ENCODE assay signal across 13 mouse cellular contexts in the genomic region with DNA sequence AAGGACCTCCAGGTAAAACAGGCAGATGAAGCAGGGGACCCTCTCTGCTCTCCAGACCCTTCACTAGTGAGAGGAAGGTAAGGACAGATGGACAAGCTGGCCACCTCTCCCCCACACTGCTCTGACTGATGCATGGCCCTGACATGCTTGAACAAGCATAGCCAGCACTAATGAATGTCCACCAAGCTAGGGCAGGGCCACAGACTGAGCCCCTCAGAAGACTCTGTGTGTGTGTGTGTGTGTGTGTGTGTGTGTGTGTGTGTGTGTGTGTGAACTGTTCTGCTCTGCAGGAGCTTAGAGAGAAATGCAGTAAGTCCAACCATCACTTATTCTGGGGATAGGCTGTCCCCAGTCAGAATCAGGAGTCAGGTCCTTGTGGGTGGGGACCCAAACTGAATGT.
DNase-seq lines count a peak whose midpoint lies in the region; ATAC-seq lines count a peak whose summit lies in the region.
"Had no signal": no experiment of that assay in that cellular context is flagged by ENCODE, and none has a peak within 500 bp of the region (broad histone marks: within the 10 kb centered on the region; RNA-seq: fewer than 3 reads in every experiment).

No protein-coding gene starts in this region.

- H3K4me2 ChIP-seq in kidney, embryonic 14.5 days (replicated peaks; ENCODE audit: low read depth, low read length) = no peak overlapping the region
- no peak overlapping the region for H3K4me2 ChIP-seq in forebrain, embryonic 14.5 days (ENCODE audit: low read length)
- no peak overlapping the region for H3K4me2 ChIP-seq in midbrain, embryonic 11.5 days
- H3K4me2 ChIP-seq: liver, embryonic 13.5 days had no signal

- H3K27ac ChIP-seq in kidney, embryonic 14.5 days (ENCODE audit: low read depth, low read length) = no peak overlapping the region
- H3K27ac ChIP-seq in forebrain, embryonic 14.5 days (ENCODE audit: low read depth, low read length) = peak overlapping the region; percentile 97
- H3K27ac ChIP-seq in midbrain, embryonic 11.5 days (ENCODE audit: low read depth, low read length) = peak overlapping the region; percentile 86; the same call in 1 of the 2 replicates
- H3K27ac ChIP-seq: liver, embryonic 13.5 days had no signal

- DNase-seq in kidney, adult 18-20 months = no peak
- DNase-seq in forebrain, embryonic 14.5 days (ENCODE audit: low spot score) = no peak
- no peak for DNase-seq in midbrain, embryonic 11.5 days (ENCODE audit: low spot score, missing footprints)
- DNase-seq in retina, embryonic 14.5 days (ENCODE audit: low spot score) = peak; percentile 56
- DNase-seq in left cerebral cortex, adult 9 months (ENCODE audit: low spot score in 2 of 2) = no peak
- DNase-seq in embryo, embryonic 11 days = no peak
- DNase-seq in layer of hippocampus, postnatal 14 days (ENCODE audit: low spot score in 2 of 2) = no peak
- DNase-seq: adrenal gland, postnatal 25 days; cerebellum, postnatal 25 days; liver, embryonic 13.5 days; lung, postnatal 10 days had no signal

- peaks cover 29% of the 10 kb centered on the region for H3K4me1 ChIP-seq in kidney, embryonic 14.5 days (ENCODE audit: control insufficient read depth, insufficient read depth, low read length)
- peaks cover 42% of the 10 kb centered on the region for H3K4me1 ChIP-seq in forebrain, embryonic 14.5 days (ENCODE audit: control insufficient read depth, insufficient read depth, low read length)
- H3K4me1 ChIP-seq in midbrain, embryonic 11.5 days (ENCODE audit: control insufficient read depth, insufficient read depth, low read length) = peaks cover 42% of the 10 kb centered on the region

- no peak overlapping the region for H3K9ac ChIP-seq in kidney, embryonic 14.5 days (ENCODE audit: low read depth, low read length)
- no peak overlapping the region for H3K9ac ChIP-seq in forebrain, embryonic 14.5 days (ENCODE audit: low read length)
- no peak overlapping the region for H3K9ac ChIP-seq in midbrain, embryonic 11.5 days (ENCODE audit: low read length)
- H3K9ac ChIP-seq: liver, embryonic 13.5 days had no signal

- H3K4me3 ChIP-seq in kidney, embryonic 14.5 days (ENCODE audit: low read length) = no peak overlapping the region
- H3K4me3 ChIP-seq in forebrain, embryonic 14.5 days (ENCODE audit: low read depth, low read length) = no peak overlapping the region
- no peak overlapping the region for H3K4me3 ChIP-seq in midbrain, embryonic 11.5 days (ENCODE audit: low read depth, low read length)
- H3K4me3 ChIP-seq: liver, embryonic 13.5 days had no signal

- H3K9me3 ChIP-seq in kidney, embryonic 14.5 days (ENCODE audit: control insufficient read depth, low read length) = no peaks in the 10 kb centered on the region
- no peaks in the 10 kb centered on the region for H3K9me3 ChIP-seq in forebrain, embryonic 14.5 days (replicated peaks; ENCODE audit: control insufficient read depth, low read length)
- H3K9me3 ChIP-seq in midbrain, embryonic 11.5 days (ENCODE audit: control insufficient read depth, low read length) = no peaks in the 10 kb centered on the region
- H3K9me3 ChIP-seq: liver, embryonic 13.5 days had no signal

- peak; percentile 62 for ATAC-seq in kidney, embryonic 14.5 days (ENCODE audit: low FRiP score, low TSS enrichment)
- no peak for ATAC-seq in forebrain, embryonic 14.5 days
- ATAC-seq in midbrain, embryonic 11.5 days (ENCODE audit: low FRiP score) = no peak
- ATAC-seq: intestine, embryonic 16.5 days had no signal

- H3K36me3 ChIP-seq in kidney, embryonic 14.5 days (ENCODE audit: control insufficient read depth, insufficient read depth, low read length) = no peaks in the 10 kb centered on the region
- no peaks in the 10 kb centered on the region for H3K36me3 ChIP-seq in forebrain, embryonic 14.5 days (ENCODE audit: control insufficient read depth, insufficient read depth, low read length)
- H3K36me3 ChIP-seq in midbrain, embryonic 11.5 days (ENCODE audit: control insufficient read depth, insufficient read depth, low read length) = no peaks in the 10 kb centered on the region
- H3K36me3 ChIP-seq: liver, embryonic 13.5 days had no signal

- H3K27me3 ChIP-seq in kidney, embryonic 14.5 days (ENCODE audit: control insufficient read depth, insufficient read depth, low read length) = no peaks in the 10 kb centered on the region
- no peaks in the 10 kb centered on the region for H3K27me3 ChIP-seq in forebrain, embryonic 14.5 days (replicated peaks; ENCODE audit: control insufficient read depth, insufficient read depth, low read length)
- H3K27me3 ChIP-seq in midbrain, embryonic 11.5 days (ENCODE audit: control insufficient read depth, insufficient read depth, low read length) = no peaks in the 10 kb centered on the region
- H3K27me3 ChIP-seq: liver, embryonic 13.5 days had no signal
